Mouse (Mus musculus) cortical plate, adult 2 months (tissue): ENCODE data around the gene Rnf26. TPM values are rescaled to one million over a fixed set of nuclear protein-coding genes. Genes with fewer than 3 reads are reported as not detected.

Experiments
- H3K27ac ChIP-seq: fragments of 200-500 bp; 2 replicates; pipeline ENCODE4 v1.5.1; 2012; ENCODE audit warnings: low read length, control low read depth, inconsistent platforms; ENCODE audit not compliant: insufficient read depth
- H3K4me1 ChIP-seq: fragments of 200-500 bp; 2 replicates; pipeline ENCODE4 v1.6.1; 2011; ENCODE audit warnings: low read length; ENCODE audit not compliant: control insufficient read depth, insufficient read depth
- H3K4me3 ChIP-seq: fragments of 200-500 bp; 2 replicates; pipeline ENCODE4 v1.5.1; 2011; ENCODE audit warnings: mild to moderate bottlenecking, low read length, control low read depth; ENCODE audit not compliant: insufficient read depth
- CTCF ChIP-seq: fragments of 200-500 bp; IDR thresholded peaks from 2 replicates; pipeline ENCODE4 v1.5.1; 2011; ENCODE audit warnings: mild to moderate bottlenecking, control low read depth, low read length; ENCODE audit not compliant: insufficient read depth; ENCODE audit errors: extremely low read depth
- POLR2A ChIP-seq: fragments of 200-500 bp; IDR thresholded peaks from 2 replicates; pipeline ENCODE4 v1.6.1; 2011; ENCODE audit warnings: mild to moderate bottlenecking, low read length, control low read depth; ENCODE audit not compliant: insufficient read depth; ENCODE audit errors: extremely low read depth
- polyA plus RNA-seq: library from polyadenylated mRNA; depleted of rRNA; stranded (reverse); fragments of >200 nt; gene quantifications from 2 replicates; pipeline ENCODE4 v1.2.3, GENCODE M21; 2012

The Rnf26 gene
- polyA plus RNA-seq, 1 experiment: 29.5 TPM

DNA sequence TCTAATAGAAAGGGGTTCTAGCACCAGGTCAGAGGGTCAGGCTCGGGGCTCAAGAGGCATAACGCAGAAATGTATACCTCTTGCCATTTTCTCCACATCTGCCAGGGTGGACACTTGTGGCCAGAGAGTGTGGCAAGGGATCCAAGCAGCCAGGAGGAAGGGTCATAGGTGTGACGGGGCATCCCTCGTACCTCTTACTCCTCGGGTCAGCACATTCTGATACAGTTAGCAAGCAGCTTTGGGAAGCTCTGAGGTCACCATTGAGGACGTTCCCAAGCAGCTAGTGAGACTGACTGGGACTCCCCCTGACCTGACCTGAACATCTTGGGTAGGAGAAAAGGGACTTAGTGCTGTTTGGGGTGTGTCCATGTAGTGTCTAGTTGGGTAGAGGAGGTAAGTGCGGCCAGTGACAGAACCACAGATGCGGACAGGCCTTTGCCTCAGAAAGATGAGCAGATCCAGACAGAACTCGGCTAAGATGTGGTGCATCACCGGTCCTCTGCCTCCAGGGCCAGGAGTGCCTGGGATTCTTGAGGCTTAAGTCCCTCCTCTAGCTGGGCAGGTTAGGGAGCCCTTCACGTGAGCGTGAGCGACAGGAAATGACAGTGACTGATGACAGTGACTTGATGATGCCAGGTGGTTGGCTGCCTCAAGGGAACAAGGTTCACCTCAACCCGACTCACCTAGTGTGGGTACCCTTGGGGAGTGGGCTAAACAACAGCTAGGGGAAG lies 43.0 kb downstream of the Rnf26 start:
- Histone ChIP-seq H3K27ac (no peak overlapping the region), H3K4me1 (no peaks in the 10 kb centered on the region), H3K4me3 (no peak overlapping the region)
- TF ChIP-seq POLR2A (no peak), CTCF (no peak)

DNA sequence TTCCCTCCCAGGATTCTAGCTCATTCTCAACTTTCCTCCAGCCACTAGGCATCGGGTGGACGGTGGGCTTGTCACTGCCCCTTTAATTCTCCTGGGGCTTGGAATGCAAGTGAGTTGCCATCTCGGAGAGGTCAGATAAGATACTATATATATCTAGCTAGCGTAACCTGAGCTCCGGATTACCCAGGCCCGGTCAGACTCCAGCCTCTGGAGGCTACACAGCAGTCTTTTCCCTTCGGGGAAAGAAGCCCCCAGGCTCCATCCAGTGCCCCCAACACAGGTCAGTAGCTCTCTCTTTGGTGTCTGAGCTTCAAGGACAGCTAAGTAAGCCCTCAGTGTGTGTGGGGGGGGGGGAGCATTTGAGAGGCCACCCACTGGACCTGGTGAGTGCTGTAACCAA lies 44.1 kb downstream of the Rnf26 start:
- Histone ChIP-seq H3K4me1 (no peaks in the 10 kb centered on the region), H3K27ac (no peak overlapping the region), H3K4me3 (no peak overlapping the region)
- TF ChIP-seq POLR2A: no peak

DNA sequence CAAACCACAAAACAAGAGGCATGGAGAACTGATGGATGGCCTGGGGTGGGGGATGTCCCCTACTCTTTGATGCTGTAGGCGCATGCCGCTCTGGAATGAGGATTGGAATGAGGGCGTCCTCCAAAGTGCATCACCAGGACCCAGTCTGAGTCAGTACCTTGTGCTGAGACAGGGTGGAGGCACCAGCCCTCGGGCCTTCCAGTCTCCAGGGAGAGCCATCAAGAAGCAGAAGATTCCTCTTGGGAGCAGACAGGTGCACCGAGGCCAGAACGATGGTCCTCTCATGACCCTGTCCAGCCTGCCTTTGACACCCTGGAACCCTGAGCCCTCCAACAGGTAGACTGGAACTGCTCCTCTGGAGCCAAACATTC lies 45.4 kb downstream of the Rnf26 start:
- Histone ChIP-seq H3K4me1 (no peaks in the 10 kb centered on the region), H3K27ac (no peak overlapping the region), H3K4me3 (peak overlapping the region; percentile 93; the same call in 1 of the 2 replicates)
- TF ChIP-seq CTCF: no peak
- TF ChIP-seq POLR2A: no peak

DNA sequence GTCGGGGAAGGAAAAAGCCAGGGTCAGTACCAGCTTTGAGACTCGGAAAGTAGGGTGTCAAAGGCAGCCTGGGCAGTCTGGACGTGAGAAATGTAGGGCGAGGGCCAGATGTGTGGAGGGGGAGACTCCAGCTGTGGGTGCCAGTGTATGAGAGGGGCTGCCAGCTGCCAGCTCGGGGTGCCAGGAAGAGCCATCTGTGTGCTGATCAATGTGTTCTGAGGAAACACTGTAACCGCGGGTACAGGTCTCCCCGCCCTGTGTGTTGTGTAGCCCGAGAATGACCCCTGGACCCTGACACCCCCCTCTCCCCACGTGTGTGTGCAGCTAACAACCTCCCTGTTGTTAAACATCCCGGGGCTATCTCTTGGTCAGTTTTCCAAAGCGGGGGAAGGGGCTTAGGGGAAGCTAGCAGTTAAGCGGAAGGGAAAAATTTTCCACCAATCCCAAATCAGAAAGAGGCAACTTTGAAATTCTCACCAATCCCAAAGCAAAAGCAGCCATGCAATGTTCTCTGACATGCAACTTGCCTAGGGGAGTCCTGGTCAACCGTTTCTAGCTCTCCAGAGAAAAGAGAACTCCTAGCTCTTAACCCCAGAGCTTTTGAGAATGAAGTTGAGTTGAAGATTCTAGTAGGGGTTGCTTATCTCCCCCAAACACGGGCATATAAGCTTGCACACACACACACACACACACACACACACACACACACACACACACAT lies 45.9 kb downstream of the Rnf26 start:
- TF ChIP-seq CTCF: no peak
- Histone ChIP-seq H3K4me3 (peak overlapping the region; percentile 93), H3K27ac (peak overlapping the region; percentile 87), H3K4me1 (no peaks in the 10 kb centered on the region)

DNA sequence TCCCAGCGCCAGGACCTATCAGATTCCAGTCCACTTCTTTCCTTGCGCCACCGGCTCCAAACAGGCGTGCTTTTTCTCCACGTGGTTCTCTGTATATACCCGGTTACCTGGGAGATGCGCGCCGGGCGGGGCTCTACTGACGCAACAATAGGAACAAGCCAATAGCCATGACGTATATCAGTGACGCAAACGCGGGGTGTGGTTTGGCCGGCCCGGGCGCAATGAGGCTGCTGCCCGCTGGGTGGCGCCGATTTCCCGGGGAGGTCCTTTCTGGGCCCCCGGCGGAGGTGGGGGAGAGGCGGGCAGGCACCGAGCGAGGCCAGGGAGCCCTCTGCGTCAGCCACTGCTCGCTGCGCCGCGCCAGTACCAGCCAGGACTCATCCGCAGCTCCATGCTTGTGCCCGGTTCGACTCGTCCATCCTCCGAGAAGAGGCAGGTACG lies 46.5 kb downstream of the Rnf26 start, which contains the start of gene Usp2:
Usp2 (plus strand) TSS at position 237 of the 441 bp plus-strand sequence.
- peak; percentile 79 for TF ChIP-seq POLR2A
- TF ChIP-seq CTCF: peak; percentile 62
- peak within 1 kb of the TSS; percentile 87 for H3K27ac ChIP-seq

DNA sequence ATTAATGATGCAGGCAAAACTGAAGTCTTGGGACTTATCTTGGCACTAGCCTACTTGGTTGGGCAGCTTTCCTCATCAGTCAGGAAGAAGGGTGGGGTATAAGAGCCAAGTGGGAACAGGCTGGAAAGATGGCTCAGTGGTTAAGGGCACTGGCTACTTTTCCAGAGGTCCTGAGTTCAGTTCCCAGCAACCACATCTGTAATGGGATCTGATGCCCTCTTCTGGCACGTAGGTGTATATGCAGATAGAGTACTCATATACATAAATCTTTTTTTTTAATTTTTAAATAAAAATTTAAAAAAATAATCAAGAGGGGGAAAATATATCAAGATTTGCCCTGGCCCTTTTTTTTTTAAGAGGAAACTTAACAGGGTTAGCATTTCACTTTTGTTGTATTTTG lies 48.1 kb downstream of the Rnf26 start:
- H3K4me1 ChIP-seq: no peaks in the 10 kb centered on the region
- no peak overlapping the region for H3K4me3 ChIP-seq
- TF ChIP-seq POLR2A: no peak
- no peak for TF ChIP-seq CTCF
- no peak overlapping the region for H3K27ac ChIP-seq

More for the DNA sequence above, 46.5 kb downstream of the Rnf26 start, which contains the start of gene Usp2:
- Histone ChIP-seq H3K4me3 (peak within 1 kb of the TSS; percentile 93), H3K4me1 (no peaks in the 10 kb centered on the region)

DNA sequence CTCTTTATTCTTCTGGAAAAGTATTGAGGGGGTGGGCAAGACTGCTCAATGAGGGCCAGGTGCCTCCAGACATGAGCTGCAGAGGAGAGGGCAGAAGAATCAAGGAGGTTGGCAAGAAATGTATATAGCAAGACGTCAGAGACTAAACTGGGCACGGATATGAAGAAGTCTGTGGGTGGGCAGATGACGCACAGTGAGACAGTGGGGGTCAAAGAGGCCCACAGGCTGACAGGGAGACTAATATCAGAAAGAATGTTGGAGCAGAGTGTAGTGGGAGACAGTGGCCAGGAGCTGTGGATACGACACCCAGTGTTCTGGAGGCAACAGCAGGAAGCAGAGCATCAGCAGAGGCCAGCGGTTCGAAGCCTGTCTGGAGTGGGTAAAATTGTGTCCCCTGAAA lies 54.7 kb downstream of the Rnf26 start:
- TF ChIP-seq CTCF (no peak), POLR2A (no peak)
- Histone ChIP-seq H3K4me3 (no peak overlapping the region), H3K4me1 (no peaks in the 10 kb centered on the region), H3K27ac (no peak overlapping the region)

DNA sequence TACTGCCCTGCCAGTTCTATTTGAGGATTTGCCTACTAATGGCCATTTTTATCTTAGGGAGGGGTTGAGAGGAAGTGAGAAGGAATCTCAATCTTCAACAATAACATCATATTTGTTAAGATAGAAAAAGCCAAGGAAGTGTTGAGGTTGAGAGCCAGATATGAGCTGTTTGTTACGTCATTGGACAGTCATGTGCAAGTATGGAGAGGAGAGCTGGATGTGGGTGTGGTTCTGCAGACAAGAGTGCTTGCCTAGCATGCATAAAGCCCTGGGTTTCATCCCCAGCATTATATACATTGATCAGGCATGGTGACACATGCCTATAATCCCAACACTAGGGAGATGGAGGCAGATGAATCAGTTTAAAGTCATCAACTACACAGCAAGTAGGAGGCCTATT lies 59.4 kb downstream of the Rnf26 start:
- H3K4me3 ChIP-seq: no peak overlapping the region
- TF ChIP-seq POLR2A: no peak
- no peak for TF ChIP-seq CTCF
- H3K27ac ChIP-seq: no peak overlapping the region
- peaks cover 2% of the 10 kb centered on the region for H3K4me1 ChIP-seq

DNA sequence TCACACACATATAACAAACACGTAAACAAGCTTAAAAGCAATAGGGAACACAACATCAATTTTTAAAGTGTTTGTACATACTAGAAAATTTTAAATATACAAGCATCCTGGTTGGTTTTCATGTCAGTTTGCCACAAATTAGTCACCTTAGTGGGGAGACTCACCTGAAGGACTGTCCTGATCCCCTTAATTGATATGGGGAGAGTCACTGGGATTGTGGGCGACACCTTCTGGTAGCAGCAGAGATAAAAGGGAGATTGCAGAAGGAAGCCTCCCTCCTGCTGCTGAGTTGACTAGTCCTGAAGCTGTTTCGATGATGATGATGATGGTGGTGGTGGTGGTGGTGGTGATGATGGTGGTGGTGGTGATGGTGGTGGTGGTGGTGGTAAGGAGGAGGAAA lies 60.5 kb downstream of the Rnf26 start:
- Histone ChIP-seq H3K27ac (no peak overlapping the region), H3K4me3 (no peak overlapping the region), H3K4me1 (peaks cover 4% of the 10 kb centered on the region)
- TF ChIP-seq POLR2A: no peak
- TF ChIP-seq CTCF: peak; percentile 29; the same call in 1 of the 2 replicates
